Mouse (Mus musculus) liver, adult 10 weeks (tissue): Measurements from ENCODE around the gene Olfr1242. TPM values are rescaled to one million over a fixed set of nuclear protein-coding genes. Genes with fewer than 3 reads are reported as not detected.

ENCODE experiments used
- polyA plus RNA-seq: library from polyadenylated mRNA; stranded (reverse); fragments of 350-450 nt; fragmentation: Illumina TruSeq; extraction: RNeasy Lipid Tissue Mini Kit (QIAGEN cat#74804); gene quantifications from one replicate; pipeline ENCODE4 v1.2.3, GENCODE M21; 2014; ENCODE audit warnings: low read depth, low replicate concordance

The Olfr1242 gene
- not detected for polyA plus RNA-seq

GRCm38 (mm10) chr2:89498235-89498634, at the start of gene Olfr1242:
Gene Olfr1242 (minus strand): TSS chr2:89498335.

DNA sequence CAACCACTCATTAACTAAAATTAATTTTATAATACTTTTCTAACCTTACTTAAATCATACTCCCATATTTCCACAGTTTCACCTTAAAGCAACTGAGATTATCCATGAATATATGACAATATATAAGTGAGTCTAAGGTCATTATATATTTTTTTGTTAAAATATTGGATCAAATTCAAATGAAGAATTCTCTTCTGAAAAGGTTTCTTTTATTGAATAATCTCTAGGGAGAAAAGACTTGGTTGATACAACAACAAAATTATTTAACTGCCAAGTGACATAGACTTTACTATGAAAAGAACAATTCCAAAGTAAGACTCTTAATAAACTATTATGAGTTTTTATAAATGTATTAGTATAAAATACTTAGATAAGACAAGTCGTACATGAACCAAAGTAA, 33.3 kb upstream of the Olfr1242 start, which contains the start of gene Olfr1243:
TSS of gene Olfr1243 (minus strand) at position 101 of the 400 bp plus-strand sequence.

DNA sequence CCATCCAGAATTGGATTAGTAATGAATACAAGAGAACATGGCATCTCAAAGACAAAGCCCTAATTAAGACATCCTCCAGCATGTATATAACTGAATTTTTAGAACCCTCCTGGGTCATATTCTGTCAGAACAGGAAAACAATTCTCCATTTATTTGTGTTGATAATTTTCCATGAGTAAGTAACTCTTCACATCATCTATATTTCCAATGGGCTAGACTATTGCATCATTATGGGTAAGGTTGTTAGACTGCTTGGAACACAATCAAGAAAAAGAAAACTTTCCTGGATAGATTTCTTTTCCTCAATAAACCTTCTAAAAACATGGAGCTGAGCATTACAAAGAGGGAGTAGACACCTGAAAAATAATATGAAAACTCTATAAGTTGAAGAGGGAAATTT, 11.1 kb downstream of the Olfr1242 start, which contains the start of gene Olfr1241:
TSS of gene Olfr1241 (minus strand) at position 101 of the 400 bp plus-strand sequence.

GRCm38 (mm10) chr2:89442900-89443299, 55.2 kb downstream of the Olfr1242 start, which contains the start of gene Olfr1240:
Gene Olfr1240 (minus strand): TSS chr2:89443000.

Other genes with a start within 250 kb of the Olfr1242 start
- not detected for gene Olfr1228, start 244.3 kb downstream of the Olfr1242 start, polyA plus RNA-seq
- gene Olfr1229, start 210.3 kb downstream of the Olfr1242 start, polyA plus RNA-seq = not detected
- not detected for gene Olfr1230, start 201.1 kb downstream of the Olfr1242 start, polyA plus RNA-seq
- not detected for gene Olfr1231, start 191.3 kb downstream of the Olfr1242 start, polyA plus RNA-seq
- not detected for gene Olfr1232, start 168.7 kb downstream of the Olfr1242 start, polyA plus RNA-seq
- gene Olfr1233, start 155.9 kb downstream of the Olfr1242 start, polyA plus RNA-seq = not detected
- not detected for gene Olfr1234, start 133.5 kb downstream of the Olfr1242 start, polyA plus RNA-seq
- not detected for gene Olfr1238, start 88.7 kb downstream of the Olfr1242 start, polyA plus RNA-seq
- gene Olfr1239, start 77.9 kb downstream of the Olfr1242 start, polyA plus RNA-seq = not detected
- not detected for gene Olfr1240, start 55.3 kb downstream of the Olfr1242 start, polyA plus RNA-seq
- gene Olfr1241, start 11.2 kb downstream of the Olfr1242 start, polyA plus RNA-seq = not detected
- not detected for gene Olfr1243, start 33.2 kb upstream of the Olfr1242 start, polyA plus RNA-seq
- gene Olfr1245, start 80.1 kb upstream of the Olfr1242 start, polyA plus RNA-seq = not detected
- not detected for gene Olfr1246, start 94.8 kb upstream of the Olfr1242 start, polyA plus RNA-seq
- not detected for gene Olfr1247, start 115.8 kb upstream of the Olfr1242 start, polyA plus RNA-seq
- not detected for gene Olfr1248, start 119.9 kb upstream of the Olfr1242 start, polyA plus RNA-seq
- not detected for gene Olfr1249, start 136.6 kb upstream of the Olfr1242 start, polyA plus RNA-seq
- gene Olfr1250, start 163.1 kb upstream of the Olfr1242 start, polyA plus RNA-seq = not detected
- not detected for gene Olfr1251, start 173.6 kb upstream of the Olfr1242 start, polyA plus RNA-seq
- gene Olfr1252, start 226.7 kb upstream of the Olfr1242 start, polyA plus RNA-seq = not detected